Mouse (Mus musculus) cortical plate, adult 2 months (tissue): ENCODE measurements around the gene Polr3b.

Source experiments
- CTCF ChIP-seq: fragments of 200-500 bp; IDR thresholded peaks from 2 replicates; pipeline ENCODE4 v1.5.1; 2011; ENCODE audit warnings: mild to moderate bottlenecking, control low read depth, low read length; ENCODE audit not compliant: insufficient read depth; ENCODE audit errors: extremely low read depth
- POLR2A ChIP-seq: fragments of 200-500 bp; IDR thresholded peaks from 2 replicates; pipeline ENCODE4 v1.6.1; 2011; ENCODE audit warnings: mild to moderate bottlenecking, low read length, control low read depth; ENCODE audit not compliant: insufficient read depth; ENCODE audit errors: extremely low read depth

DNA sequence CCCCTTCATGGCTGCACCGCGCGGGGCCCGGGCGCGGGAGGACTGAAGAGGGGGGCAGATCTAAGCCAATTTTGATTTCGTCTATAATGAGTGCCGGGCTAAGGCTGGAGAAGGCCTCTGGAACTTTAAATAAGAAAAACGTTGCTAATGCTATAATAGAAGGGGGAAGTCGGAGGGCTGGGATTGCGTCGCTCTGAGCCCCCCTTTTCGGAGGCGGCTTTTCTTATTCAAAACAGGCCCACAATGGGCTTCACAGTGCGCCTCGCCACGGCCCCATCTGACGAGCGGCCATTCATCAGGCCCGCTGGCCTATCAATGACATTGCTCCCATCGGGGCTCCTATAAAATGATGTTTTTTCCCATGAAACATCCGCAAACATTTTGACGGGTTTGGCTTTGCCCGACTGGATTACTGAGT lies 133.7 kb downstream of the Polr3b start, which contains the start of gene Rfx4:
- no peak for TF ChIP-seq POLR2A
- TF ChIP-seq CTCF: no peak
